Mouse (Mus musculus) T-helper 2 cell (primary cell): ENCODE data around the gene Nr1i2.

Experiments used
- in situ Hi-C: fragments of 300-600 bp; cut with MboI, MseI; formaldehyde crosslinking; loops from one replicate; pipeline ENCODE4 v1.15.1; 2025; ENCODE audit warnings: high pct_unique_total_duplicates

Nr1i2 gene

GRCm38 (mm10) chr16:38287762-38288161, 6.9 kb downstream of the Nr1i2 start:
- in situ Hi-C loops, result no loop called here

DNA sequence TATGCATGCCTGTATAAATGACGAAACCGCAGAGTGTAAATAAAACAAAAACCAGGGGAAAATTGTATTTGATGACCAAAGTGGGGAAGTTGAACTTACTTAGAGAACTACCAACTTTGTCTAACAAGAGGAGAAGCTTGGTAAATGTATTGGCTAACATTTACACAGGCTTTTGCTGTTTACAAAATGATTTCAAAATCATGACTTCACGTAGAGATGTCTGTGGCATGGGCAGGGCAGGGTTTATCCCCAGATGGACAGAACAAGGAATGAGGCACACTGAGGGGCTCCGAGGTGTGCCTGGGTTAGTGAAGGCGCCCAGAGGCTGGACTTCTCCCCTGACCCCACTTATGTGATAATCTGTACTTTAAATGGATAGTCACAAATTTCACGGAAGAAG, 7.3 kb downstream of the Nr1i2 start:
- in situ Hi-C loops, result no loop called here

- in situ Hi-C loops, result no loop called here
Measured at GRCm38 (mm10) chr16:38286541-38286940, 8.1 kb downstream of the Nr1i2 start.

DNA sequence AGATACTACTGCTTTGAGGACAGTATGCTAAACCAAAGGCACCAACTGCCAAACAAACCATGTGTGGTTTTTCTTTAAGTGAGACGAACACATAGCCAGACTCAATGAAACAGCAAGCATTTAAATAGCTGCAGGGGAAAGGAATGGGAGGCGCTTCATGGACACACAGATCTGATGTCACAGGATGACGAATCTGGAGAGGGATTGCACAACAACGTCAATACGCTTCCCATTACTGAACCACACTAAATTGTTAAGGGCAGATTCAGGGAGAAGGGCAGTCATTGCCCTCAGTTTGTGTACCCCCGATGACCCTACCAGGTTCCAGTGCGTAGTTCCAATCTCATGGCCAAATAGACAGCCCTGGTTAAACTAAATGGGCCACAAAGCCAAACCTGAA, 8.8 kb downstream of the Nr1i2 start:
- in situ Hi-C loops, result no loop called here

DNA sequence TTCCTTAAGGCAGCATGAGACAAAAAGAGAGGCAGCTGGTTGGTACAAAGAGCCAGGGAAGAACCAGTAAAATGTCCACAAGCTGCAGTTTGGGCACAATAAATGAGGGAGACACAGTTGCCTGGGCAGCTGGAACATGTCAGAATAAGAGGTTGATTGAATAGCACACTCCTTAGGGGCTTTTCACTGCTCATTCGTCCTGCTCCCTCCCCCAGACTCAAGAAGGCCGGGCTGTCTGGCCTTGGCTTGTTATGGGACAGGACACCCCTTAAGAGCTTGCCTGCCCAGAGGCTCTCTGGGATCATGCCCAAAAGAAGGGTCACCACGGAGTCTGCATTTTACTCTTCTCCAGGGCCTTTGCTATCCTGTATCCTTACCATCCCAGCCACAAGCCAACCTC, 11.3 kb downstream of the Nr1i2 start:
- in situ Hi-C loops, result no loop called here

GRCm38 (mm10) chr16:38282559-38283160, 12.0 kb downstream of the Nr1i2 start:
- in situ Hi-C loops, result no loop called here

GRCm38 (mm10) chr16:38280951-38281350, 13.7 kb downstream of the Nr1i2 start:
- in situ Hi-C loops, result no loop called here

- in situ Hi-C loops, result no loop called here
Measured at GRCm38 (mm10) chr16:38279794-38280193, 14.8 kb downstream of the Nr1i2 start.

DNA sequence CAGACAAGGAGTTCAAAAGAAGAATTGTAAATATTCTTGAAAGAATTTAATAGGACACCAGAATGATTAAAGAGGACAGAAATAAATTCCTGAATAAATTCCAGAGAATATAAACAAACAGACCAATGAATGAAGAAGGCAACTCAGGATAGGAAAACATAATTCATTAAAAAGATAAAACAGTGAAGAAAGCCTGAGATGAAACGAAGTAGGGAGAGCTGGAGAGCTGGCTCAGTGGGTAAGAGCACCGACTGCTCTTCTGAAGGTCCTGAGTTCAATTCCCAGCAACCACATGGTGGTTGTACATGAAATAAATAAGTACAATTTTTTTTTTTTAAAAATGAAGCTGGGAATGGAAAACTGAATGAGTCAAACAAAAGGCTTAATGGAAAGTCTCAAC, 19.9 kb downstream of the Nr1i2 start:
- in situ Hi-C loops, result no loop called here

DNA sequence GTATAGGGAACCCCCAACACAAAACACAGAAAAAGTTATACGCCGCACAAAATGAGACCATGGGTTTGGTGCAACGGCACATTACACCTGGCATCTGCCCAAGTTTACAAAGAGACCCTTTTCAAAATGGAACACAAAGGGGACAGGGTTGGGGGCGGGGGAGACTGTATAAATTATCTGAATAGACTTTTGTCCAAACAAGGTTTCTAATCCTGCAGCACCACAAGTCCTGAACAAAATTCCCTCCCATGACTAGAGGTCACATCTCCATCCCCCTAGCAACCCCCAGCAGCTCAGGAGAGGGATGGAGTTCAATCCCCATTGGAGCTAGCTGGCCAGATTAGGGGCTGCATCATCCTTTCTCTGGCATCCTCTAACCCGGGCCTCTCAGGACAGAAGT, 22.1 kb downstream of the Nr1i2 start:
- in situ Hi-C loops, result no loop called here

DNA sequence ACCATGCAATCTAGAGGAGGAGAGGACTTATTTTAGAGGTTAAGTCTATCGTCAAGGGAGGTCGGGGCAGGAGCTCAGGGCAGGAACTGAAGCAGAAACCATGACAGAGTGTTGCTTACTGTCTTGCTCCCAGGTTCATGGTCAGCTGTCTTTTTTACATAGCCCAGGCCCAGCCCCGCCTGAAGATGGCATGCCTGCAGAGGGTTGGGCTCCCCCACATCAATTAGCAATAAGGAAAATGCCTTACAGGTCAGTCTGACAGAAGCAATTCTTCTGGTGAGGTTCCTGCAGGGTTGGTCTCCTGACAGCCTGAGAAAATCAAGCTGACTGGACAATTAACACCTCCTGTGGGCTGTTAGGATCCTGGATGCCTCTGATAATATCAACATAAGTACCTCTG, 23.0 kb downstream of the Nr1i2 start:
- in situ Hi-C loops, result no loop called here

GRCm38 (mm10) chr16:38255927-38256326, 38.7 kb downstream of the Nr1i2 start:
- in situ Hi-C loops, result no loop called here

DNA sequence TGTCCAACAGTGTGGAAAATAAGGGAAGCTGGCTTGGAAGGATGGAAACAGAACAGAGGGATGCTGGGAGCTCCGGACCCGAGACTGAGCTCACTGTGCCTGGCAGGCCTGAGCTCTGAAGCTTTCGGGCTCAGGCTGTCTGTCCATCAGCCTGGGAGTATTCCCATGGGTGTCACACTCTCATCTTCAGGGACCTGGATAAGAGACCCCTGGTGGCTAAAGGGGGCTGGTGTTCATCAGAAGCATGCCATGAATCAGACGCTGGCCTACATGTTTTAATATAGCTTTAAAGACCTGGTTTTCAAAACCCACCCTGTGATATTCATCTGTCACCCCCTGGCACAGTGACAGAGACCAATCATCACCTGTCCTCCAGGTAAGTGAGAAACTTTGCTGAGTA, 39.5 kb downstream of the Nr1i2 start:
- in situ Hi-C loops, result no loop called here

DNA sequence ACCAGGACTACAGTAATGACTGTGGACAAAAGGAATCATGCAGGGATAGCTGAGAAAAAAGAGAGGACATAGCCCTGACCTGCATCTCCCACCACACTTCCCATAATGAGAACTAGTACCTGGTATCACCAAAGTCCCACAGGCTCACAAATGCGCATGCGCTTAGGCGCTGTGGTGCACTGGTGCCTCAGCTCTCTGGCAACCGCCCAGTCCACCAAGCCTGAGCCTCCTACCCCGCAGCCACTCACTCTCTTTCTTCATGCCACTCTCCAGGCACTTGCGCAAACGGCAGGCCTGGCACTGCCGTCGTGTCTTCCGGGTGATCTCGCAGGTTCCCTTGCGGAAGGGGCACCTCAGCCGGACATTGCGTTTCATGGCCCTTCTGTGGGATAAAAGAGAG, 40.6 kb downstream of the Nr1i2 start:
- in situ Hi-C loops, result no loop called here

DNA sequence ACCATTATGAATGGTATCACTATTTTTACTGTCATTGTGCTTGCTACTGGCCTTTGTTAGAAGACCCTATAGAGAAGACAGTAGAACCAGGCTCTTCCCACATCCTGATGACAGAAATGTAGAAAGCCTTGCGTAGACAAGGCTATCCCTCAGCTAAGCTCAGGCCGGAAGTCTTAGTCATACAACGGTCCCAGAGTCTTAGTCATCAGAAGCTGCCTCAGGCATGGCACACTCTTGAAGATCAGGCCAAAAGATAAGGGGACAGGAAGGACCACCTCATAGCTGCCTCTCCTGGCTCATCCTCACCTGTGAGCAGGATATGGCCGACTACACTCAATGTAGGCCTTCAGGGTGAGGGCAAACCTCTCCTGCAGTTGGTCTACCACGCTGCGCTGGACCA, 44.2 kb downstream of the Nr1i2 start:
- in situ Hi-C loops, result no loop called here

GRCm38 (mm10) chr16:38248331-38248961, 46.2 kb downstream of the Nr1i2 start:
- in situ Hi-C loops, result no loop called here

- in situ Hi-C loops, result no loop called here
Measured at GRCm38 (mm10) chr16:38245849-38246585, 48.6 kb downstream of the Nr1i2 start.

GRCm38 (mm10) chr16:38245379-38245778, 49.2 kb downstream of the Nr1i2 start:
- in situ Hi-C loops, result no loop called here

GRCm38 (mm10) chr16:38244111-38244510, 50.5 kb downstream of the Nr1i2 start:
- in situ Hi-C loops, result no loop called here

GRCm38 (mm10) chr16:38240167-38240566, 54.5 kb downstream of the Nr1i2 start:
- in situ Hi-C loops, result no loop called here

GRCm38 (mm10) chr16:38239729-38240128, 54.9 kb downstream of the Nr1i2 start:
- in situ Hi-C loops, result no loop called here

GRCm38 (mm10) chr16:38236936-38237585, 57.6 kb downstream of the Nr1i2 start:
- in situ Hi-C loops, result no loop called here

- in situ Hi-C loops, result loop anchor here (10.0 kb wide), 1 partner anchor 638 kb away; the partner anchor contains the start of gene Hgd
Measured at GRCm38 (mm10) chr16:38222491-38222890, 72.1 kb downstream of the Nr1i2 start.
